Mouse (Mus musculus): ENCODE data around the gene Creb3l4. TPM values are rescaled to one million over a fixed set of nuclear protein-coding genes. Genes with fewer than 3 reads are reported as not detected.
A peak's percentile ranks its signal among the peaks of the same experiment; 100 is the strongest.

The Creb3l4 gene
- polyA plus RNA-seq, 1 experiment from 2014 or later: 4.2 TPM

- no peak overlapping the region for H3K27ac ChIP-seq (ENCODE audit: low read depth, low read length)
- no peaks in the 10 kb centered on the region for H3K27me3 ChIP-seq (replicated peaks; ENCODE audit: control insufficient read depth, insufficient read depth, low read length)
- H3K4me3 ChIP-seq (ENCODE audit: low read depth, low read length): no peak overlapping the region
- no peak for DNase-seq (ENCODE audit: low spot score)
- H3K9ac ChIP-seq (ENCODE audit: low read length): no peak overlapping the region
- H3K4me2 ChIP-seq (ENCODE audit: low read length): no peak overlapping the region
- H3K9me3 ChIP-seq (replicated peaks; ENCODE audit: control insufficient read depth, low read length): no peaks in the 10 kb centered on the region
- H3K4me1 ChIP-seq (ENCODE audit: control insufficient read depth, insufficient read depth, low read length): peaks cover 4% of the 10 kb centered on the region; the same call in 1 of the 2 replicates
- WGBS: 96% methylated on average over 11 of the region's 11 CpGs
- ATAC-seq: no peak
- H3K36me3 ChIP-seq (ENCODE audit: control insufficient read depth, insufficient read depth, low read length): peaks cover 33% of the 10 kb centered on the region
Measured at GRCm38 (mm10) chr3:90268190-90268589, 24.9 kb upstream of the Creb3l4 start.

- no peak for DNase-seq (ENCODE audit: low spot score)
- Histone ChIP-seq H3K4me2 (ENCODE audit: low read length) (no peak overlapping the region), H3K27me3 (replicated peaks; ENCODE audit: control insufficient read depth, insufficient read depth, low read length) (no peaks in the 10 kb centered on the region), H3K4me1 (ENCODE audit: control insufficient read depth, insufficient read depth, low read length) (peaks cover 4% of the 10 kb centered on the region; the same call in 1 of the 2 replicates), H3K4me3 (ENCODE audit: low read depth, low read length) (no peak overlapping the region), H3K36me3 (ENCODE audit: control insufficient read depth, insufficient read depth, low read length) (peaks cover 34% of the 10 kb centered on the region), H3K9ac (ENCODE audit: low read length) (peak overlapping the region; percentile 89; the same call in 1 of the 2 replicates), H3K9me3 (replicated peaks; ENCODE audit: control insufficient read depth, low read length) (no peaks in the 10 kb centered on the region), H3K27ac (ENCODE audit: low read depth, low read length) (no peak overlapping the region)
- 91% methylated on average over 20 of the region's 20 CpGs for WGBS
- ATAC-seq: no peak
Measured at GRCm38 (mm10) chr3:90266901-90267775, 23.8 kb upstream of the Creb3l4 start.

- Histone ChIP-seq H3K27ac (ENCODE audit: low read depth, low read length) (peak overlapping the region; percentile 90), H3K27me3 (replicated peaks; ENCODE audit: control insufficient read depth, insufficient read depth, low read length) (no peaks in the 10 kb centered on the region), H3K9me3 (replicated peaks; ENCODE audit: control insufficient read depth, low read length) (no peaks in the 10 kb centered on the region), H3K4me3 (ENCODE audit: low read depth, low read length) (peak overlapping the region; percentile 88), H3K4me1 (ENCODE audit: control insufficient read depth, insufficient read depth, low read length) (peaks cover 4% of the 10 kb centered on the region; the same call in 1 of the 2 replicates), H3K4me2 (ENCODE audit: low read length) (peak overlapping the region; percentile 87), H3K36me3 (ENCODE audit: control insufficient read depth, insufficient read depth, low read length) (peaks cover 44% of the 10 kb centered on the region), H3K9ac (ENCODE audit: low read length) (peak overlapping the region; percentile 89)
- ATAC-seq (peak; percentile 30; the same call in 1 of the 2 replicates), DNase-seq (ENCODE audit: low spot score) (peak; percentile 53)
- 26% methylated on average over 16 of the region's 16 CpGs for WGBS
Measured at GRCm38 (mm10) chr3:90265932-90266741, 22.8 kb upstream of the Creb3l4 start.

- WGBS: under 1% methylated on average over 70 of the region's 87 CpGs
- Histone ChIP-seq H3K4me3 (ENCODE audit: low read depth, low read length) (peak within 1 kb of the TSS; percentile 88), H3K9me3 (replicated peaks; ENCODE audit: control insufficient read depth, low read length) (no peaks in the 10 kb centered on the region), H3K4me1 (ENCODE audit: control insufficient read depth, insufficient read depth, low read length) (peaks cover 4% of the 10 kb centered on the region; the same call in 1 of the 2 replicates), H3K27me3 (replicated peaks; ENCODE audit: control insufficient read depth, insufficient read depth, low read length) (no peaks in the 10 kb centered on the region), H3K27ac (ENCODE audit: low read depth, low read length) (peak within 1 kb of the TSS; percentile 90), H3K36me3 (ENCODE audit: control insufficient read depth, insufficient read depth, low read length) (peaks cover 45% of the 10 kb centered on the region), H3K9ac (ENCODE audit: low read length) (peak within 1 kb of the TSS; percentile 89), H3K4me2 (ENCODE audit: low read length) (peak within 1 kb of the TSS; percentile 87)
- DNase-seq (ENCODE audit: low spot score) (peak; percentile 77), ATAC-seq (peak; percentile 84)
Measured at GRCm38 (mm10) chr3:90265034-90265931, 22.0 kb upstream of the Creb3l4 start, which contains the start of gene Dennd4b. TSS of gene Dennd4b (plus strand) at chr3:90265185.

- ATAC-seq: no peak
- Histone ChIP-seq H3K4me1 (ENCODE audit: control insufficient read depth, insufficient read depth, low read length) (peaks cover 4% of the 10 kb centered on the region; the same call in 1 of the 2 replicates), H3K36me3 (ENCODE audit: control insufficient read depth, insufficient read depth, low read length) (peaks cover 48% of the 10 kb centered on the region), H3K27me3 (replicated peaks; ENCODE audit: control insufficient read depth, insufficient read depth, low read length) (no peaks in the 10 kb centered on the region), H3K9ac (ENCODE audit: low read length) (no peak overlapping the region; the same call in 1 of the 2 replicates), H3K4me3 (ENCODE audit: low read depth, low read length) (peak overlapping the region; percentile 88), H3K9me3 (replicated peaks; ENCODE audit: control insufficient read depth, low read length) (no peaks in the 10 kb centered on the region), H3K27ac (ENCODE audit: low read depth, low read length) (peak overlapping the region; percentile 90; the same call in 1 of the 2 replicates), H3K4me2 (ENCODE audit: low read length) (peak overlapping the region; percentile 87)
- DNase-seq (ENCODE audit: low spot score): no peak
- WGBS: 31% methylated on average over 10 of the region's 10 CpGs
Measured at GRCm38 (mm10) chr3:90264687-90265033, 21.3 kb upstream of the Creb3l4 start.

GRCm38 (mm10) chr3:90263121-90263771 is 19.9 kb upstream of the Creb3l4 start:
- Histone ChIP-seq H3K4me2 (ENCODE audit: low read length) (no peak overlapping the region), H3K9me3 (replicated peaks; ENCODE audit: control insufficient read depth, low read length) (no peaks in the 10 kb centered on the region), H3K4me3 (ENCODE audit: low read depth, low read length) (no peak overlapping the region), H3K27ac (ENCODE audit: low read depth, low read length) (no peak overlapping the region), H3K27me3 (replicated peaks; ENCODE audit: control insufficient read depth, insufficient read depth, low read length) (no peaks in the 10 kb centered on the region), H3K36me3 (ENCODE audit: control insufficient read depth, insufficient read depth, low read length) (peaks cover 60% of the 10 kb centered on the region), H3K4me1 (ENCODE audit: control insufficient read depth, insufficient read depth, low read length) (peaks cover 4% of the 10 kb centered on the region; the same call in 1 of the 2 replicates), H3K9ac (ENCODE audit: low read length) (no peak overlapping the region)
- ATAC-seq (no peak), DNase-seq (ENCODE audit: low spot score) (no peak)
- WGBS: 95% methylated on average over 5 of the region's 5 CpGs

GRCm38 (mm10) chr3:90258521-90258920 is 15.2 kb upstream of the Creb3l4 start:
- ATAC-seq (no peak), DNase-seq (ENCODE audit: low spot score) (no peak)
- Histone ChIP-seq H3K4me2 (ENCODE audit: low read length) (no peak overlapping the region), H3K4me3 (ENCODE audit: low read depth, low read length) (no peak overlapping the region), H3K4me1 (ENCODE audit: control insufficient read depth, insufficient read depth, low read length) (peaks cover 6% of the 10 kb centered on the region), H3K36me3 (ENCODE audit: control insufficient read depth, insufficient read depth, low read length) (peaks cover 67% of the 10 kb centered on the region), H3K9ac (ENCODE audit: low read length) (no peak overlapping the region), H3K27me3 (replicated peaks; ENCODE audit: control insufficient read depth, insufficient read depth, low read length) (no peaks in the 10 kb centered on the region), H3K27ac (ENCODE audit: low read depth, low read length) (no peak overlapping the region), H3K9me3 (replicated peaks; ENCODE audit: control insufficient read depth, low read length) (no peaks in the 10 kb centered on the region)
- 95% methylated on average over 4 of the region's 4 CpGs for WGBS

All from forebrain, embryonic 14.5 days (tissue).